Mouse (Mus musculus) liver, embryonic 14.5 days (tissue): ENCODE measurements around the gene Creb5. TPM values are rescaled to one million over a fixed set of nuclear protein-coding genes. Genes with fewer than 3 reads are reported as not detected.

Source experiments
- ATAC-seq: fragments of 200-750 bp; cut with Nextera tagmentation; 2 replicates; pipeline ENCODE4 v1.8.0; 2017; ENCODE audit warnings: moderate number of reproducible peaks, mild to moderate bottlenecking, moderate library complexity; ENCODE audit not compliant: insufficient read depth
- DNase-seq, 3 experiments: peaks; one replicate each; pipeline ENCODE4 v3.0.0-alpha.2; 2012 to 2013; ENCODE audit warnings: low read depth in 3 of 3, low spot score in 3 of 3
- H3K27ac ChIP-seq: fragments of 300-500 bp; sonication (generic); 2 replicates; pipeline ENCODE4 v1.5.1; 2014; ENCODE audit warnings: moderate library complexity, mild to moderate bottlenecking, control low read depth, inconsistent platforms
- H3K27me3 ChIP-seq: fragments of 300-500 bp; sonication (generic); 2 replicates; pipeline ENCODE4 v1.6.1; 2014; ENCODE audit warnings: mild to moderate bottlenecking, low read length, moderate library complexity; ENCODE audit not compliant: control insufficient read depth, insufficient read depth
- H3K36me3 ChIP-seq: fragments of 300-500 bp; sonication (generic); replicated peaks from 2 replicates; pipeline ENCODE4 v1.6.1; 2014; ENCODE audit warnings: low read depth; ENCODE audit not compliant: control insufficient read depth, insufficient read depth
- H3K4me1 ChIP-seq, 2 experiments: fragments of 200-500 bp in 1 of 2; fragments of 300-500 bp in 1 of 2; sonication (generic) in 1 of 2; replicated peaks; 2 replicates each; pipeline ENCODE4 v1.6.1; 2012 to 2014; ENCODE audit warnings: antibody characterized with exemption in 1 of 2, inconsistent platforms in 1 of 2, low read length in 1 of 2; ENCODE audit not compliant: control insufficient read depth in 2 of 2, insufficient read depth in 2 of 2
- H3K4me2 ChIP-seq: fragments of 300-500 bp; sonication (generic); 2 replicates; pipeline ENCODE4 v1.6.1; 2014; ENCODE audit warnings: low read depth, mild to moderate bottlenecking, control low read depth, moderate library complexity
- H3K4me3 ChIP-seq, 2 experiments: fragments of 200-500 bp in 1 of 2; fragments of 300-500 bp in 1 of 2; sonication (generic) in 1 of 2; 2 replicates each; pipeline ENCODE4 v1.5.1; 2012 to 2014; ENCODE audit warnings: low read depth in 2 of 2, low read length in 2 of 2, mild to moderate bottlenecking in 2 of 2, control low read depth in 1 of 2, inconsistent platforms in 1 of 2, moderate library complexity in 1 of 2; ENCODE audit not compliant: insufficient read depth in 1 of 2
- H3K9ac ChIP-seq: fragments of 300-500 bp; sonication (generic); replicated peaks from 2 replicates; pipeline ENCODE4 v1.6.1; 2014; ENCODE audit warnings: mild to moderate bottlenecking, control low read depth, moderate library complexity
- H3K9me3 ChIP-seq: fragments of 300-500 bp; sonication (generic); 2 replicates; pipeline ENCODE4 v1.6.1; 2016; ENCODE audit warnings: low read length, mixed read lengths; ENCODE audit not compliant: control insufficient read depth
- CTCF ChIP-seq: IDR thresholded peaks from 2 replicates; pipeline ENCODE4 v1.5.1; 2016; ENCODE audit warnings: antibody characterized with exemption, low read depth, control low read depth
- EP300 ChIP-seq: IDR thresholded peaks from 2 replicates; pipeline ENCODE4 v1.6.1; 2016; ENCODE audit warnings: antibody characterized with exemption, low read depth
- WGBS: fragments of 180-500 bp; shearing (Covaris S2); extraction: QIAGEN DNeasy Blood & Tissue Kit; methylation state at CpG from one replicate; pipeline ENCODE4 v1.1.7; 2014; ENCODE audit not compliant: insufficient replicate concordance; 5-methylcytosine and 5-hydroxymethylcytosine counted together
- polyA plus RNA-seq, 2 experiments: library from polyadenylated mRNA; depleted of rRNA in 1 of 2; stranded (reverse) in 1 of 2; unstranded in 1 of 2; fragments of >200 nt; fragmentation: Nextera tagmentation in 1 of 2; extraction: Ambion mirVana in 1 of 2; gene quantifications; 2 replicates each; pipeline versions ENCODE4 v1.2.1 to v1.2.3; 2012 to 2014

Creb5 gene
- polyA plus RNA-seq, 2 experiments: 0.04 to 0.06 TPM

GRCm38 (mm10) chr6:53612681-53613080 lies 325.6 kb downstream of the Creb5 start:
- ATAC-seq (no peak), DNase-seq (no peak)
- Histone ChIP-seq H3K4me3 (no peak overlapping the region), H3K27me3 (no peaks in the 10 kb centered on the region), H3K9ac (no peak overlapping the region), H3K36me3 (no peaks in the 10 kb centered on the region), H3K27ac (no peak overlapping the region), H3K9me3 (no peaks in the 10 kb centered on the region), H3K4me1 (no peaks in the 10 kb centered on the region), H3K4me2 (no peak overlapping the region)
- WGBS: 62% methylated on average over 6 of the region's 6 CpGs
- TF ChIP-seq EP300: no peak
- no peak for TF ChIP-seq CTCF

DNA sequence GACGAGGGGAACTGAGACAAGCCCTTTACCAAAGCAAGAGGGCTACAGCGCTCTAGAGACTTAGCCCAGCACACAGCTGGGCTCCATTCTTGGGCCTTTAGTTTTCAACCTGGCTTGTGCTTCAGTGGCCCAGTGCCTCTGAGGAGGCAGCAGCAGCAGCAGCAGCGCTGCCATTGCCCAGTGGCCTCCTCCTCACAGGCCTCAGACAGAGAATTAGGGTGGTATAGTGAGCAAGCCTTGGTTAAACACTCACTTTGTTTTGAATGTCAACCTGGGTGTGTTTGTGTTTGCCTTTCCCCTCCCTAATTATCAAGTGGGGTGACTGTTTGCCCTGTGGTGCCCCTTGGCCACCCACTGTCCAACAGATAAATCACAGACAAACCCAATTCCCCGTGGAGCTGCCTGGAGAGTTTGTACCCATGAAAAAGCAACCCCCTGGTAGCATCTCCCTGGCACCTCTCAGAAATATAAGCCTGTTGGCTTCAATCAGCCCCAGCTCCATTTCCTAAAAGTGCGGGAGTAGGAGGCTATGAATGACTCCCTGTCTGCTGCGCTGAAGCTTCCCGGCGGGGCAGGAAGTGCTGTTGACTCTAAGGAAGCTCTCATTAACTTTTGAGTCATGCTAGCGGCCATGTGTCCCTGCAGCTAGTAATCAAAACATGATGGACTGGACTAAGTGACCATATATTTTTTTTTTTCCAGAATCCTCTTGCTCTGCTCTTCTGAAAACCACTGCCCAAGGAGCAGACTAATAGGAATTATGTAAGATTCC lies 328.6 kb downstream of the Creb5 start:
- ATAC-seq: no peak
- no peaks in the 10 kb centered on the region for H3K36me3 ChIP-seq
- no peak for TF ChIP-seq EP300
- TF ChIP-seq CTCF: no peak

GRCm38 (mm10) chr6:53618164-53618563 lies 331.1 kb downstream of the Creb5 start:
- WGBS: 68% methylated on average over 8 of the region's 8 CpGs
- DNase-seq (no peak), ATAC-seq (no peak)
- no peak for TF ChIP-seq CTCF
- no peak for TF ChIP-seq EP300
- Histone ChIP-seq H3K27ac (no peak overlapping the region), H3K27me3 (no peaks in the 10 kb centered on the region), H3K9ac (no peak overlapping the region), H3K4me1 (no peaks in the 10 kb centered on the region), H3K36me3 (no peaks in the 10 kb centered on the region), H3K4me3 (no peak overlapping the region), H3K9me3 (no peaks in the 10 kb centered on the region), H3K4me2 (no peak overlapping the region)

More for the DNA sequence above, 328.6 kb downstream of the Creb5 start:
- Histone ChIP-seq H3K9ac (no peak overlapping the region), H3K27me3 (no peaks in the 10 kb centered on the region), H3K4me2 (no peak overlapping the region), H3K9me3 (no peaks in the 10 kb centered on the region), H3K4me3 (no peak overlapping the region), H3K27ac (no peak overlapping the region), H3K4me1 (no peaks in the 10 kb centered on the region)
- no peak for DNase-seq
- 41% methylated on average over 9 of the region's 9 CpGs for WGBS

- no peak overlapping the region for H3K9ac ChIP-seq
These were observed 332.6 kb downstream of the Creb5 start for GRCm38 (mm10) chr6:53619676-53620075.

DNA sequence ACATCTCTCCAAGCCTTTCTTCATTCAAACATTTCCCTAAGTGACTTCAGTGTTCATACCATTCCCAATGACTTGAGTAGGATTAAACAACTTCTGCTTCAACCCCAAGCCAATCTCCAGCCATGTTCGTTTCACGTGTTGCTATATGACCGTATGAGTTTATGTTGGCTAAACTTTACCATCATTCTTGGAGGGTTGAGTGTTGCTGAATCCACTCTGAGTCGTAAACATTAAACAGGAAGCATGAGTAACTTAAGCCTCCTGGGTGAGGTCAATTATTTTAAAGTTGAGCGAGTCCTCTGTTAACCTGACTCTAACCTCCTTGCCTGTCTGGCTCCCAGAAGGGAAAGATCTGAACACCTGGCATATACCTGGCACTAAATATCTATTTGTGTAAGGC lies 334.2 kb downstream of the Creb5 start:
- ATAC-seq: no peak
- Histone ChIP-seq H3K36me3 (no peaks in the 10 kb centered on the region), H3K27me3 (no peaks in the 10 kb centered on the region), H3K4me3 (no peak overlapping the region), H3K27ac (no peak overlapping the region), H3K9me3 (no peaks in the 10 kb centered on the region), H3K4me1 (no peaks in the 10 kb centered on the region), H3K4me2 (no peak overlapping the region), H3K9ac (no peak overlapping the region)
- TF ChIP-seq EP300 (no peak), CTCF (no peak)
- no peak for DNase-seq
- 64% methylated on average over 5 of the region's 5 CpGs for WGBS

More at GRCm38 (mm10) chr6:53619676-53620075, 332.6 kb downstream of the Creb5 start:
- H3K36me3 ChIP-seq: no peaks in the 10 kb centered on the region
- no peak overlapping the region for H3K27ac ChIP-seq
- no peak overlapping the region for H3K4me3 ChIP-seq
- no peaks in the 10 kb centered on the region for H3K27me3 ChIP-seq
- H3K4me1 ChIP-seq: no peaks in the 10 kb centered on the region
- 19% methylated on average over 1 of the region's 1 CpGs for WGBS
- no peak for ATAC-seq
- no peak for DNase-seq
- no peaks in the 10 kb centered on the region for H3K9me3 ChIP-seq
- no peak overlapping the region for H3K4me2 ChIP-seq
- no peak for TF ChIP-seq EP300
- TF ChIP-seq CTCF: no peak
